Mouse (Mus musculus) midbrain, postnatal 0 days (tissue): ENCODE measurements around the gene Nmrk1. TPM values are rescaled to one million over a fixed set of nuclear protein-coding genes. Genes with fewer than 3 reads are reported as not detected.
"Not testable (repeated sequence)": the region's sequence is repeated elsewhere in the genome, so short reads cannot be mapped to it uniquely, and the experiment has no call there.

Experiments used
- ATAC-seq: fragments of 200-750 bp; cut with Nextera tagmentation; 2 replicates; pipeline ENCODE4 v1.8.0; 2017; ENCODE audit warnings: moderate number of reproducible peaks, mild to moderate bottlenecking, moderate TSS enrichment, moderate library complexity; ENCODE audit not compliant: low FRiP score
- DNase-seq: peaks from one replicate; pipeline ENCODE4 v3.0.0-alpha.2; 2015; ENCODE audit warnings: low spot score
- H3K27ac ChIP-seq: fragments of 300-500 bp; sonication (generic); 2 replicates; pipeline ENCODE4 v1.5.1; 2014; ENCODE audit warnings: low read depth, mild to moderate bottlenecking, low read length, mixed read lengths
- H3K27me3 ChIP-seq: fragments of 300-500 bp; sonication (generic); 2 replicates; pipeline ENCODE4 v1.6.1; 2014; ENCODE audit warnings: low read length, control low read depth, mixed read lengths; ENCODE audit not compliant: insufficient read depth
- H3K36me3 ChIP-seq: fragments of 300-500 bp; sonication (generic); 2 replicates; pipeline ENCODE4 v1.6.1; 2014; ENCODE audit warnings: low read length, control low read depth, mixed read lengths; ENCODE audit not compliant: insufficient read depth
- H3K4me1 ChIP-seq: fragments of 300-500 bp; sonication (generic); 2 replicates; pipeline ENCODE4 v1.6.1; 2014; ENCODE audit warnings: mild to moderate bottlenecking, control low read depth, antibody characterized with exemption, low read length, mixed read lengths; ENCODE audit not compliant: insufficient read depth
- H3K4me2 ChIP-seq: fragments of 300-500 bp; sonication (generic); 2 replicates; pipeline ENCODE4 v1.6.1; 2014; ENCODE audit warnings: low read depth, mild to moderate bottlenecking, low read length, mixed read lengths; ENCODE audit not compliant: poor library complexity, severe bottlenecking
- H3K4me3 ChIP-seq: fragments of 300-500 bp; sonication (generic); 2 replicates; pipeline ENCODE4 v1.5.1; 2014; ENCODE audit warnings: low read depth, mild to moderate bottlenecking, low read length, moderate library complexity
- H3K9ac ChIP-seq: fragments of 300-500 bp; sonication (generic); replicated peaks from 2 replicates; pipeline ENCODE4 v1.6.1; 2014; ENCODE audit warnings: mild to moderate bottlenecking, low read length, moderate library complexity, mixed read lengths; ENCODE audit not compliant: poor library complexity, severe bottlenecking
- H3K9me3 ChIP-seq: fragments of 300-500 bp; sonication (generic); 2 replicates; pipeline ENCODE4 v1.6.1; 2016; ENCODE audit warnings: low read length, control low read depth
- CTCF ChIP-seq: IDR thresholded peaks from 2 replicates; pipeline ENCODE4 v1.5.1; 2016; ENCODE audit warnings: antibody characterized with exemption, mild to moderate bottlenecking
- WGBS: fragments of 180-500 bp; shearing (Covaris S2); extraction: QIAGEN DNeasy Blood & Tissue Kit; methylation state at CpG from one replicate; pipeline ENCODE4 v1.1.7; 2014; 5-methylcytosine and 5-hydroxymethylcytosine counted together
- polyA plus RNA-seq: library from polyadenylated mRNA; unstranded; fragments of >200 nt; fragmentation: Nextera tagmentation; extraction: Ambion mirVana; gene quantifications from 2 replicates; pipeline ENCODE4 v1.2.1, GENCODE M21; 2015
- total RNA-seq: library from RNA; depleted of rRNA; stranded (reverse); fragments of >200 nt; gene quantifications from 2 replicates; pipeline ENCODE4 v1.2.3, GENCODE M21; 2014

Gene Nmrk1
- total and polyA plus RNA-seq, 2 experiments from 2014 or later: 3.9 to 4.3 TPM

DNA sequence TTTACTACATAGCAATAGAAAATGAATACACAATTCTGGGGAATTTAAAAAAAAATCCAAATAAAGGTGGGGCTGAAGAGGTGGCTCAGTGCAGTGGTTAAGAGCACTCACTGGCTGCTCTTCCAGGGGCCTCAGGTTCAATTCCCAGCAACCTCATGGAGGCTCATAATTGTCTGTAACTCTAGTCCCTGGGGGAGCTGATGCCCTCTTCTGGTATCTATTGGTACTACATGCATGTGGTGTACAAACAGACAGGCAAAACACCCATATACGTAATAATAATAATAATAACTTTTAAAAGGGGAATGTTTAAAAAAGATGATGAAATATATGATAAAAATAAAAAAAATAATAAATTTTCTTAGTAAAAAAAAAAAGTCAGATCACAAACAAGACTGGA, 43.5 kb upstream of the Nmrk1 start:
- no peak overlapping the region for H3K27ac ChIP-seq
- DNase-seq (no peak), ATAC-seq (no peak)
- no peaks in the 10 kb centered on the region for H3K36me3 ChIP-seq
- no peaks in the 10 kb centered on the region for H3K9me3 ChIP-seq
- 92% methylated on average over 1 of the region's 1 CpGs for WGBS
- no peaks in the 10 kb centered on the region; the same call in 1 of the 2 replicates for H3K4me1 ChIP-seq
- peak; percentile 48 for TF ChIP-seq CTCF
- H3K27me3 ChIP-seq: no peaks in the 10 kb centered on the region
- H3K9ac ChIP-seq: no peak overlapping the region
- H3K4me2 ChIP-seq: no peak overlapping the region
- no peak overlapping the region for H3K4me3 ChIP-seq

DNA sequence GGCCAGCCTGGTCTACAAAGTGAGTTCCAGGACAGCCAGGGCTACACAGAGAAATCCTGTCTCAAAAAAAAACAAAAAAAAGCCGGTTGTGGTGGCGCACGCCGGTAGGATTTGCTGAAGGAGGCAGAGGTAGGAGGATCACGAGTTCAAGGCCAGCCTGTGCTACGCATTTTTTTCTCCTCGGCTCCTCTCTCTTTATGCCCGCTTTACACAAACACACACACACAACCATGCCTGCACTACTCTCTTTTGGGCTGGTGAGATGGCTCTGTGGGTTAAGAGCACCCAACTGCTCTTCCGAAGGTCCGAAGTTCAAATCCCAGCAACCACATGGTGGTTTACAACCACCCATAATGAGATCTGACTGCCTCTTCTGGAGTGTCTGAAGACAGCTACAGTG, 42.9 kb upstream of the Nmrk1 start:
- WGBS: 97% methylated on average over 10 of the region's 10 CpGs
- H3K9me3 ChIP-seq, H3K27me3 ChIP-seq, H3K4me3 ChIP-seq, H3K36me3 ChIP-seq, H3K4me2 ChIP-seq, H3K27ac ChIP-seq, ATAC-seq, H3K9ac ChIP-seq, DNase-seq, H3K4me1 ChIP-seq: not testable (repeated sequence)

DNA sequence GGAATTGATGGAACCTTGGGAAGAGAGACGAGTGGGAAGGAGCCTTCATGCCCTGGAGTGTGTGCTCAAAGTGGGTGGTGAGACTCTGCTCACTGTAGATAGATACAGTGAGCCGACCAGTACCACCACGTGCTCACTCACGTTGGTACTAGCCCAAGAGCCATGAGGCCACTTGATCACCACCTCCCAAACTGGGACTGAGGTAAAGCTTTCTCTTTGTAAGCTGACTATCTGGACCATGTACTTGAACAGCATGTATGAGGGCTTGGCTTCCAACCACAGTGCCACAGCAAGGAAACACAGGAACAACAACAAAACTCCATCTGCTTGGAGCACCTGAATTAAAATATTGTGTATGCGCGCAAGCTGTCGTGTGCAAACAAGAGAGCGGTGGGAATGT, 42.5 kb upstream of the Nmrk1 start:
- no peaks in the 10 kb centered on the region for H3K27me3 ChIP-seq
- no peaks in the 10 kb centered on the region for H3K36me3 ChIP-seq
- H3K27ac ChIP-seq: no peak overlapping the region
- DNase-seq (no peak), ATAC-seq (no peak)
- no peaks in the 10 kb centered on the region for H3K9me3 ChIP-seq
- TF ChIP-seq CTCF: no peak
- H3K9ac ChIP-seq: no peak overlapping the region
- no peak overlapping the region for H3K4me3 ChIP-seq
- WGBS: 88% methylated on average over 8 of the region's 8 CpGs
- H3K4me1 ChIP-seq: no peaks in the 10 kb centered on the region; the same call in 1 of the 2 replicates
- no peak overlapping the region for H3K4me2 ChIP-seq

GRCm38 (mm10) chr19:18590234-18590633, 41.5 kb upstream of the Nmrk1 start:
- Histone ChIP-seq H3K9ac (no peak overlapping the region), H3K27me3 (no peaks in the 10 kb centered on the region), H3K4me1 (no peaks in the 10 kb centered on the region; the same call in 1 of the 2 replicates), H3K36me3 (no peaks in the 10 kb centered on the region), H3K9me3 (no peaks in the 10 kb centered on the region), H3K4me3 (no peak overlapping the region), H3K27ac (no peak overlapping the region), H3K4me2 (no peak overlapping the region)
- 32% methylated on average over 5 of the region's 5 CpGs for WGBS
- DNase-seq (no peak), ATAC-seq (no peak)
- TF ChIP-seq CTCF: no peak

DNA sequence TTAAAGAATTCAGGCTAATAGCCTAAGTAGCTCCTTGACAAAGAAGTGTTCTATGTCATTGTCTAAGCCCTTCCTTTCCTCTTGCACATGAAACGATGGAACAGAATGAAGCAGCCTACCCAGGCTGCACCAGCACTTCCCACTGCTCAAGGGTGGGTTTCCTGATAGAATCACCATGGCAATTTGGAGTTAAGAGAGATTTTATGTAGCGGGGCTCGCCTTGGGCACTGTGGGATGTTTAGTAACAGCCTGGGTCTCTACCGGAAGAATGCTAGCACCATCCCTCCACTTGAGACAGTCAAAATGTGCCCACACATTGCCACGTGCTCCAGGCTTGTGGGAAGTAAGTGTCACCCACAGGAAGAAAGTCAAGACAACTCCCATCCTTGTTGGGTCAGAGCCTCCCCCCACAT, 40.8 kb upstream of the Nmrk1 start:
- Histone ChIP-seq H3K27me3 (no peaks in the 10 kb centered on the region), H3K9ac (no peak overlapping the region), H3K27ac (no peak overlapping the region), H3K9me3 (no peaks in the 10 kb centered on the region), H3K36me3 (no peaks in the 10 kb centered on the region), H3K4me1 (no peaks in the 10 kb centered on the region; the same call in 1 of the 2 replicates), H3K4me3 (no peak overlapping the region), H3K4me2 (no peak overlapping the region)
- WGBS: 41% methylated on average over 5 of the region's 5 CpGs
- ATAC-seq: peak; percentile 35; the same call in 1 of the 2 replicates
- DNase-seq: no peak
- no peak for TF ChIP-seq CTCF

- no peaks in the 10 kb centered on the region; the same call in 1 of the 2 replicates for H3K4me1 ChIP-seq
- no peak overlapping the region for H3K4me2 ChIP-seq
- no peak overlapping the region for H3K4me3 ChIP-seq
- H3K27me3 ChIP-seq: no peaks in the 10 kb centered on the region
- H3K36me3 ChIP-seq: no peaks in the 10 kb centered on the region
- WGBS: 84% methylated on average over 6 of the region's 6 CpGs
- TF ChIP-seq CTCF: no peak
- ATAC-seq (no peak), DNase-seq (no peak)
- H3K27ac ChIP-seq: no peak overlapping the region
- no peaks in the 10 kb centered on the region for H3K9me3 ChIP-seq
- no peak overlapping the region for H3K9ac ChIP-seq
Measured at GRCm38 (mm10) chr19:18592919-18593318, 38.8 kb upstream of the Nmrk1 start.
